Mouse (Mus musculus) adrenal gland, adult (tissue): Measurements from ENCODE around the gene Bex6.

Source experiments
- DNase-seq, 2 experiments: peaks; one replicate each; pipeline ENCODE4 v3.0.0; 2022 to 2023; ENCODE audit warnings: low spot score in 1 of 2; ENCODE audit not compliant: inconsistent age in 2 of 2

The Bex6 gene

DNA sequence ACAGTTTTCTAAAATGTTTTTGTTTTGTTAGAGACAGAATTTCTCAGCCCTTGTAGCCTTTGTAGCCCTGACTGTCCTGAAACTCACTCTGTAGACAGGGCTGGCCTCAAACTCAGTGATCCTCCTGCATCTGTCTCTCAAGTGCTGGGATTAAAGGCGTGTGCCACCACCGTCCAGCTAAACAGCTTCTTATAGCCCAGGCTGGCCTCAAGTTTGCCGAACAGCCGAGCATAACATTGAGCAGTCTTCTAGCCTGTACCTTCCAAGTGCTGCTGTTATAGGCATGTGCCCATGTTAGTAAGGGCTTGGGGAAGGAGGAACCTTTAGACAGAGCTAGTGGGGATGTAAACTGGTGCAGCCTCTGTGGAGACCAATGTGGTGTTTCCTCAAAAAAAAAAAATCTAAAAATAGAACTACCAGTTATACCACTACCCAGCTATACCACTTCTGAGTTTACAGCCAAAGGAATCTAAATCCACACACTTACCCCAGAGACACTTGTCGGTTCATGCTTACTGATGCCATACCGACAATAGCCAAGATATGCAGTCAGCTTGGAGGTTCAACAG is at the start of gene Bex6:
Gene Bex6 (plus strand): TSS at position 491 of the 569 bp plus-strand sequence.
- no peak for DNase-seq

- DNase-seq = peak; percentile 37 to 70
Measured at GRCm38 (mm10) chr16:32130190-32130826, 49.3 kb upstream of the Bex6 start.

- DNase-seq = no peak
Measured at GRCm38 (mm10) chr16:32133148-32133547, 46.5 kb upstream of the Bex6 start.

DNA sequence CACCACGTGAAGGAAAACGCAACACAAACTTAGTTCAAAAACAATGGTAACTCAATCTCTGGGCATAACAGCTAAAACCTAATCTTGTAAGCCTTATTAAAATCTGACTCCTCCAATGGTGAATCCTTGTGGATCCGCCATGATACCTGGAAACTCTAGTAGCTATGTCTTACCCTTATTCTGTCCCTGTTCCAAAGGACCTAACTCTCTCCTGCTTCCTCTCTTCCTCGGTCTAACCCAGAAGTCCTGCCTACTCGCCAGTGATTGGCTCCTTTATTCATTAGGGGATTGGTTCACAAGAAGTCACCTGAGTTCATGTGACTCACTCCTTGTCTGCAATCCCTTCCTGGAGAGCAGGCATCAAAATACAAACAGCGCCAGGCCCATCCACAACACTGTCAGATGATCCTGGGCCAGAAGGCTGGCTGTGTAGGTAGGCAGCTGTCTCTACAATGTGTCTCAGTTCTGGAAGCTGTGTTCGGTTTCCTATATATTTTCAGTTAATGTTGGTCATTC is 43.7 kb upstream of the Bex6 start:
- no peak for DNase-seq

DNA sequence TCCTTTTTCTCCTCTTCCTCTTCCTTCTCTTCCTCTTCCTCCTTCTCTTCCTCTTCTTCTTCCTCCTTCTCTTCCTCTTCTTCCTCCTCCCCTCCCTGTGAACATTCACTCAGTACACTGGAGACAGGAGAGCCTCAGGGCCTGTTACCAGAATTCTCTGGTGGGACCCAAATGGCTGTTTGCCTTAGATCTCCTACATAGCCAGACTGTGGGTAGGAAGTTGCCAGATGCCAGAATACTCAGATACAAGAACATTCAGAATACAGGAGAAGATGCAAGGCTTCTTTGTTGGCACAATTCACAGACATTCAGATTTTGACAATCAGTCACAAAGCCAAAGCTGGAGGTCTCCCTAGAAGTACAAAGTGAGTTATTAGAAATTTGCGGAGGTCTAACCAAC is 40.7 kb upstream of the Bex6 start:
- no peak for DNase-seq

DNA sequence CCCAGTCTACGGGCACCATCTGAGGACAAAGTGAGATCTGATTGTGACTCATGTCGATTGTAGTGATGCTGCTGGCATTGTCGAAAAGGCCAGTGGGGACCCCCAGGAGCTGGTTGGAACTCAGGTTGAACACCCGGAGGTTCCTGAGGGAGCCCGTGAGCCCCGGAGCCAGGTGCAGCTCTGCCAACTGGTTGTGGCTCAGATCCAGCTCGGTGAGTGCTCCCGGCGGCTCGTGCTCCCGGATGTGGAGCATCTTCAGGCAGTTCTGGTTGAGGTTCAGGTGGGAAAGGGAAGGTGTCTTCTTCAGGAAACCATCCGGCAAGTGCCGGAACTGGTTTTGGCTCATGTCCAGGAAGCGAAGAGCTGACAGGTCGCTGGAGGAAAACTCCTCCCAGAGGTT is 35.9 kb upstream of the Bex6 start:
- no peak for DNase-seq

DNA sequence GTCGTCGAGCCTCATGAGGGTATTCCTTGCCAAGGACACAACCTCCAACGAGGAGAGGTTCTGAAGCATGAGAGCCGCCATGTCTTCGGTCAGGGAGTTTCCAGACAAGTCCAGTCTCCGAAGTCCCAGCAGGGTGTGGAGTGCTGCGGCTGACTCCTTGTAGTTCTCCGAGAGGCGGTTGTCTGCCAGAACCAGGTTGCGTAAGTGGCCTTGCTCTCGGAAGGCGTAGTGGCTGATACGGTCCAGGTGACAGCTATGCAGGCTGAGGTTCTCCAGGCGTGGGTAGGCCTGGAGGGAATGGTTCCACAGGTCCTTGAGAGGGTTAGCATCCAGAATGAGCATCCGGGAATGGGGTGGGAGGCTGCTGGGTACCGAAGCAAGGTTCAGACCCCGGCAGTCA is 35.0 kb upstream of the Bex6 start:
- DNase-seq = peak in 1 of 2 experiments; percentile 54

DNA sequence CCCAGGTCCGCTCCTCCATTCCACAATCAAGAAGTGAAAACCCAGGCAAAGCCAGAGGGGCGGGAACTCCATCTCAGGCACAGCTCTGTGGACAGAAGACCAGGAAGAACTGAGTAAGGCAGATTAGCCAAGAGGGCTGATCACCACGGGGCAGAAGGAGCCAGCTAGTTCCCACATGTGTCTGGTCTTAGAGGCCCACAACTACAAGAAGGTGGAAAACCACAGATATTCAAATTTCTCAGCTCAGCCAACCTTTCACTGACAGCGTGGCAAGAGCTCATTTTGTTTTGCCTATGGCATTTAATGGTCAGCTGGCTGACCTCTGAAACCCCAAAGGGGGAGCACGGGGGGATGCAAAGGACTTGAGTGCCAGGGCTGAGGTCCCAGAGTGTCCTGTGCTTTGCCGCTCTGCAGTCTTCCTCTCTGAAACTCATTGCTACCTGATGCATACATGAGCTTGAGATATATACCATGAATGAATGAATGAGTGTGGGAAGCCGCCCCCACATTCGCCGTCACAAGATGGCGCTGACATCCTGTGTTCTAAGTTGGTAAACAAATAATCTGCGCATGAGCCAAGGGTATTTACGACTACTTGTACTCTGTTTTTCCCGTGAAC is 31.9 kb upstream of the Bex6 start:
- peak in 1 of 2 experiments; percentile 60 for DNase-seq

DNA sequence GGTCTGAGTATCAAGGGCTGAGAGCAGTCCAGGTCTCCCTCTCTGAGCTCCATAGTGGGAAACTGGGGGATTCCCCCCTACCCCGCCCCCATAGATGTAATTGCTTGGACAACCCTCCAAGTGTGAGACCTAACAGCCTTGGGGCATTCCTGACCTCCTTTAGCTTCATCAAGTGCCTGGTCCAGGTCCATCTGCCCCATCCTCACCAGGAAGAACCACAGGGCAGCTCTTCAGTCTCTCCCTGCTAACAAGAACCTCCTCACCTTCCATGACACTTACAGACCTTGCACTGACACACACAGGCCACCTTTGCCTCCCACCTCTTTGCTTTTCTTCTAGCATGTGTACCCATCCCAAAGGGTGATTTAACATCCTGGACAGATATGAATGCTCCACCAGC is 25.6 kb upstream of the Bex6 start:
- no peak for DNase-seq

GRCm38 (mm10) chr16:32154437-32154836 is 25.2 kb upstream of the Bex6 start:
- peak; percentile 89 to 96 for DNase-seq

GRCm38 (mm10) chr16:32156719-32157118 is 22.9 kb upstream of the Bex6 start:
- no peak for DNase-seq

- peak in 1 of 2 experiments; percentile 75 for DNase-seq
Measured at GRCm38 (mm10) chr16:32157369-32157768, 22.3 kb upstream of the Bex6 start.

DNA sequence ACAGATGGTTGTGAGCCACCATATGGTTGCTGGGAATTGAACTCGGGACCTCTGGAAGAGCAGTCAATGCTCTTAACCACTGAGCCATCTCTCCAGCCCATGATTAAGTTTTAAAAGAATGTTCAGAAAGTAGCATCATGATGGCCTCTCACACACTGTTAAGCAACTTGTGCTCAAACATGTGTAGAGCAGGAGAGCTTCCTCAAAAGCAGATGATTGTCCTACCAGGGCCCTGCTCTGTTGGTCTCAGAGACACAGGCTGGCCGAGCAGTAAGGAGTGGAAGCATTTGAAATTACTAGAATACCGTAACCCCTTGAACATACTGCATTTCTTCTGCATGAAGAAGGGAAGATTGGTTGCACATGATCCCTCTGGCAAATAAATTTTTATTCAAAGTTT is 20.7 kb upstream of the Bex6 start:
- no peak for DNase-seq

DNA sequence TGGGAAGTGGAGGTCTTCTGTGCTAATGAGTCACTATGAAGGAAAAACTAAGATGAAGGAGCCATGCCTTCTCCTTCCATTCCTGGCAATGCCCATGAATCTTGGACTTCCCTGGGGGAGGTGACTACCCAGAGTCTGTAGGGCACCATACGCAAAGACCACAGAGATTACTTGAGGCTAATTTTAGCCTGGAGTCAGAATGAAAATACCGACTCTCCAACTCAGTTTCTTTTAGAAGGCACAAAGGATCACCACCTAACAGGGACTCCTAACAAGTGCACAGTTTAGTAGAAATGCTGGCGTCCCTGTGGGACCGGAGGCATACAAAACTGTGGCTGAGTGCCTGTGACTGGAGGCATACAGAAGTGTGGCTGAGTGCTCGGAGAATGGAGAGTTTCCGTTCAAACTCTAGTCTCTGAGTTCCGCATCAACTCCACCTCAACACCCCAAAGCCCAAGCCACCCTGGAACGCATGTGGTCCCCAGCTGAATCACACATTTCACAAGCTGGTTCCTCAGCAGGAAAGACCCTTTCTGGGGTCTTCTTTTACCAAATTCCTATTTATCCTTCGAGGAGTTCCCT is 18.8 kb upstream of the Bex6 start:
- DNase-seq = no peak

DNA sequence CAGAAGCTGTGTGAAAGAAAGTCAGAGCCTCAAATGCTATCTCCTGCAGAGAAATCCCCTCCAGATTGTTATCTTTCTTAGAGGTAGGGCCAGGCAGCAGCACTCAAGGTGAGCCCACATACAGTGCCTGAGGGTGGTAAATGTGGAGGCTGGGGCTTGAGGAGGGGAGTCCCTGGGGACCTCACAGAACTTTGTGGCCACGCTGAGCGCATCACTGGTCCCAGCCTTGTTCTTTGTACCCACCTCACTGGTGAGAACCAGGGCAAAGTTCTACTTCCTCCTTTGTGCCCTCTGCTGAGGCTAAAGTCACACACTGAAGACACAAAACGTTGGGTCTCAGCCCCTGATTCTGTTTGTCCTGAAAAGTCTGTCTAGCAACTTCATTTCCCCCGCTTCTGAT is 16.2 kb upstream of the Bex6 start:
- no peak for DNase-seq

- no peak for DNase-seq
Measured at GRCm38 (mm10) chr16:32163891-32164290, 15.7 kb upstream of the Bex6 start.

DNA sequence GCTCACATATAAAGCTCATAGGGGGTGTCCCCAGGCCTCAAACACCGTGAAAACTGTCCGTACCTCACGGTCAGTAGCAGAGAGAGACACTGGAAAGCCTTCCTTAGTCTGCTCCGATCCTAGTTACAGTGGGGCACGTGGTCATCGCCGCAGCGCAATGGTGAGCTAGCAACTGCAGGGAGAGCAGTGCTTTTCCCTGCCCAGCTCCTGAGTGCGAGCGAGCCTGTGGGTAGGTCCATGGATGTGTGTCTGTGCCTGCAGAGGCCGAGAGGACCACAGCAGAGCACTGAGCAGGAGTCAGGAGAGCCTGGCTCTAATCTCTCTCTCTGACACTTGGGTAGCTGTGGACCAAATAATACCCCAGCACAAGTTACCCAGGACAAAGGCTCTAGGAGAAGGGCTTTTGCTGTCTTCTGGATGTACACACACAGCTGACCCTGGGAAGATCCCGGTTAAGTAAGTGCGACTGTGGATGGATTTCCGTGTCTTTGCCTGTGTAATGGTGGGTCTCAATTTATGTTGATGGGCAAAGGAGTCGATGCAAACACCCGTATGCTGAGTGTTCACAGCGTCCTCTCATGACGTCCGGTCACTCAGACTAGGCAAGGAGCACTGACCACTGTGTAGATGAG is 15.1 kb upstream of the Bex6 start:
- DNase-seq = peak; percentile 19 to 56

GRCm38 (mm10) chr16:32165281-32165821 is 14.3 kb upstream of the Bex6 start, which contains the start of gene Nrros:
Nrros (minus strand) TSS chr16:32165594.
- peak; percentile 51 to 78 for DNase-seq

GRCm38 (mm10) chr16:32167819-32168545 is 11.6 kb upstream of the Bex6 start:
- no peak for DNase-seq

- peak in 1 of 2 experiments; percentile 35 for DNase-seq
Measured at GRCm38 (mm10) chr16:32171031-32171731, 8.4 kb upstream of the Bex6 start.
